Mouse (Mus musculus) adrenal gland, adult 2 months (tissue): ENCODE data around the gene Ppa2. TPM values are rescaled to one million over a fixed set of nuclear protein-coding genes. Genes with fewer than 3 reads are reported as not detected.

Experiments
- DNase-seq: peaks from one replicate; pipeline ENCODE4 v3.0.0; 2021
- long read RNA-seq: library from polyadenylated mRNA; stranded (forward); transcript quantifications from one replicate; pipeline ENCODE4 v2.0.0, GENCODE M21; 2021
- polyA plus RNA-seq: library from polyadenylated mRNA; depleted of rRNA; stranded (reverse); fragments of >200 nt; gene quantifications from 2 replicates; pipeline ENCODE4 v1.2.3, GENCODE M21; 2012; rRNA removed
- total RNA-seq, 2 experiments: library from RNA; stranded (reverse); gene quantifications; 2 replicates each; pipeline ENCODE4 v1.2.3; 2021

Gene Ppa2
- total RNA-seq (10 to 100 TPM; 55.8 to 71.8 TPM), polyA plus RNA-seq (204 and 213 TPM in 2 replicates)
- long read RNA-seq, transcript Ppa2-201 (12 exons, 1,226 nt) = major isoform, 59 of 65 reads
- long read RNA-seq, partial matches to known transcripts = 0 of 65 reads
- long read RNA-seq, other reads (novel, unspliced or antisense) = 2 of 65 reads

DNA sequence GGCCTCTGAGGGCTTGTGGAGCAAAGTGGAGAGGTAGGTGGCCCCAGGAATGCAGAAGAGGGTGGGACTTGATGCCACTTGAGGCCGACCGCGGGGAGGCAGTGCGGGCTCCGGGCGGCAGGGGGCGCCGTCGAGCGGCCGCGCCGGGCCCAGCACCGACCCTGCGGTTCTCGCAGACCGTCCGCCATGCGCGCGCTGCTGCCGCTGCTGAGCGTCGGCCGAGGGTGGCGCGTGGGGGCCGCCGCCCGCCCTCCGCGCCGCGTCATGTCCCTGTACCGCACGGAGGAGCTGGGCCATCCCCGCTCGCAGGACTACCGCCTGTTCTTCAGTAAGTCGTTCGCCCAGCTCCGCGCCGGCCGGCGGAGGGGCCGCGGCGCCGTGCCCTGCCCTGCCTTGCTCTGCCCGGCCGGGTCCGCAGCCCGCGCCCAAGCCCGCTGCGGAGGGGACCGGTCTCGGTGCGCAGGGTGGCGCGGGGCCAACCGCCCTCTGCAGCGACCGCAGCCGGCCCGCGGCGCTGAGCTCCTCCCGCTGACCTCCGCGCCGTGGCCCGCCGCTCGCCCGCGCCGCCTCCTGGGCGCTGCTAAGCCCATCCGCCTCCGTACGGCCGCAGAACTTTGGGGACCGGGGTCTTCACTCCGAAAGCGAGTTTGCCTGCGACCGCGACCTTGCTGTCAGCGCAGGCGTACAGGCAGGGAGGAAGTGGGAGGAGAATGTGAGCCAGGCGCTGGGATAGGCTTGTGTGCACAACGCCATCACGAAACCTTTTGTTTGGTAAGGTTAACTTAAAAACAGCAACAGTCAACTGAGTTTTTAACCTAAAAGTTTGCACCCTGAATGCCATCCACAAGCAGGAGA, at the start of gene Ppa2:
Gene Ppa2 (plus strand): TSS at position 157 of the 855 bp plus-strand sequence.
- DNase-seq = peak; percentile 91

GRCm38 (mm10) chr3:133271887-133272286, 38.0 kb upstream of the Ppa2 start:
- peak; percentile 66 for DNase-seq

DNA sequence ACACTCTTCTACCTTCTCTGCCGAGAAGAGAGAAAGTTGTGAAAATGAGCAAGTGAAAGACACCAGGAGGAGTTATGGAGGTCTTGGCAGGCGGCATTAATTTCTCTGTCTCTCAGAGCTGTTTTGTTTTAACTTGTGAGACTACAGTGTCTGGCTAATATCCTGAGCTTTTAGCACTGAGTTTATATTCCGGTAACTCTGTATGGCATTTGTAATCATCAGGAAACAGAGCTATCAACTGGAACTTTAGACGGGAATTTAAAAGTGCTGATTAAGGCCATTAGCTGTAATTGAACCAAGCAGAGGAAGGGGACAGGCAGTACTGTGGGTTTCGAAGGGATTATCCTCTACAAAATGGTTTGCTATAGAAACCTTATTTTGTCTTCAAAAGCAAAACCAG, 25.3 kb upstream of the Ppa2 start:
- DNase-seq = no peak

GRCm38 (mm10) chr3:133288795-133289194, 21.1 kb upstream of the Ppa2 start:
- DNase-seq = no peak

- DNase-seq = no peak
Measured at GRCm38 (mm10) chr3:133304328-133304727, 5.6 kb upstream of the Ppa2 start.

GRCm38 (mm10) chr3:133308361-133308760, 1.5 kb upstream of the Ppa2 start:
- no peak for DNase-seq

DNA sequence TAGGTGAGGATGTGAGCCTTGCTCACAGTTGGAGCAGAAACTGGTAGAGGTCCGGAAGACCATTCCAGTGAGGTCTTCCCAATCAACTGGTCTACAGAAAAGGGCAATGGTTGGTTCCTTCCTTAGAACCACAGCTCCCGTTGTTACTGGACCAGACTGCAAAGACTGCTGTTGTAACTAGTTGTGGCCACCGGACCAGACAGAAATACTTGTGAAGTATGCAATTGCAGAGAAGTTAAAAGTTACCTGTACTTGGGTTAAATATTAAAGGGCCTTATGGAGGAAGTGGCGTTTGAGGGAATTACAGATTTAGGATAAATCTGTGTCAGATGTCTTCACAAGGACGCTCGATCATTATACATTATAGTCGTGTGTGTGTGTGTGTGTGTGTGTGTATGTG, 551 bp upstream of the Ppa2 start:
- DNase-seq = no peak

GRCm38 (mm10) chr3:133310809-133311179, 884 bp downstream of the Ppa2 start:
- no peak for DNase-seq

DNA sequence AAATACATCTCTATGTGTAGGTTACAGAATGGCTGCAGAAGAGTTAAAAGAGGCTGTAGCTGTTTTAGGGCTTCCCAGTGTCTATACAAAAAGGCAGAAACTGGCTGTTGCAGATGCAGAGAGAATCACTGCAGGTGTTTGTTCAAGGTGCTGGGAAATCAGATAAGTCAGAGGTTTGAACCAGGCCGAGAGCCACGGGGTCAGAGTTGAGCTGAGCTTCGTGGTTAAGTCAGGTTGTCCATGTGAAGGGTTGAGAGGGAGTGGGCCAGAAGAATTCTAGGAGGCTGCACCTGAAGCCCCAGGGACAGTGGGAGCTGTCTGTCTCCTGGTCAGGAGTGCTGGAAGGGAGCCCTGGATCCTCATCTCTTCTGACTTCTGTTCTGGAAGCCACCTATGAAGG, 2.4 kb downstream of the Ppa2 start:
- no peak for DNase-seq

- no peak for DNase-seq
Measured at GRCm38 (mm10) chr3:133312850-133313249, 2.9 kb downstream of the Ppa2 start.

DNA sequence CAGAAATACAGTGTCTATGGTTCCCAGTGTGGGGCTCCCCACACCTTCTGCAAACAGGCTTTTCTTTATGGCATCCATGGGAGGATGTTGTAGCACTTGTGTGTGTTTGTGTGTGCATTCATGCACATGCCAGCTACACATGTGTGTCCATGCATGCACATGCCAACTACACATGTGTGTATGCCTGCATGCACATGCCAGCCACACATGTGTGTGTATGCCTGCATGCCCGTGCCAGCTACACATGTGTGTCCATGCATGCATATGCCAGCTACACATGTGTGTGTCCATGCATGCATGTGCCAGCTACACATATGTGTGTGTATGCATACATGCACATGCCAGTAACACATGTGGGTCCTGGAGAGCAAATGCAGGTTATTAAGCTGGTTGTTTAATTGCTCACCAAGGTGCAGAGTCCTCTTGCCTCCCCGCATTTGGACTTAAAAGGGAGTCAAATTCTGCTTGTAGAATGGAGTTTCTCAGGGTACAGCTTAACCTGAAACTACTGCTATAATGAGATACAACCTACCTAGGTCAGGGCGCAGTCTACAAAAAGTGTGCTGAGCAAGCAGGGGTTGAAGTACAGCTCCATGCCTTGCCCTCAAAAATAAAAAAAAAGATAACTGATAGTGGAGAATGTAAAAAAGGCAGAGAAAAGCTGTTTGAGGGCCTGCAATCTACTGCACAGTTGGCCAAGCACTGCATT, 3.7 kb downstream of the Ppa2 start:
- no peak for DNase-seq

- DNase-seq = peak; percentile 71
Measured at GRCm38 (mm10) chr3:133314475-133314874, 4.6 kb downstream of the Ppa2 start.

DNA sequence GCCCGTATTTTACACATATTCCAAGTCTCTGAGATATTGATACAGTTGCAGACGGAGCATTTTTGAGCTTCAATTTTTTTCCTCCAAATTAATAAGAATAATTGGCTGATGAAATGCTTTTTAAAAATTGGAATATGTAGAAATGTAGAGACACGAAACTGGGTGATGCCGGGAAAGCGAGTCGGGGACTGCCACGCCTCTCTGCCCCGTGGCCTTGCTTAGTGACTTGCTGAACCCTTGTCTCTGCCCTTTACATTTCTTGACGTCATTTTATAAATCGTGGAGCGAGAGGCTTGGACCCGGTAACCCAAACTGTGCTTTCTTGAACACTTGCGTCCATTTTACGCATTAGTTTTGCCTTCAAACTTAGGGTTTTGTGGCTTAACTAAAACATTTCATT, 5.1 kb downstream of the Ppa2 start:
- no peak for DNase-seq

GRCm38 (mm10) chr3:133315647-133316046, 5.7 kb downstream of the Ppa2 start:
- no peak for DNase-seq

GRCm38 (mm10) chr3:133317845-133318244, 7.9 kb downstream of the Ppa2 start:
- DNase-seq = no peak

- no peak for DNase-seq
Measured at GRCm38 (mm10) chr3:133318596-133318995, 8.7 kb downstream of the Ppa2 start.

DNA sequence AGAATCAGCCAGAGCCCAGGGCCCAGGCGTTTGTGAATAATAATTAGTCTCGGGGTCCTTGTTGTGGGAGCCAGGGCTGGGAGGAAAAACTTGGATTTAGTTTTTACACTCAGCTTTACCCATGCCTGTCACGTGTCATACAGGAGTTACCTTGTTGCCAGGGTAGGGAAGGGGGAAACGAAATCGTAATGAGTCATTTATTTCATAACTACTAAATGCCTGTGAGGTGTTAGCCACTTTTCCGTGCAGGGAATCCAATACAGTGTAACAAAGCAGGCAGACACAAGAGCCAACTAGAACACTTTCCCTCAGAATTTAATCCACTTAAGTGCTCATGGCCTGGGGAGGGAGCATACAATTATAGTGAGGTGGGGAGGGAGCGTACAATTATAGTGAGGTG, 9.9 kb downstream of the Ppa2 start:
- no peak for DNase-seq

- no peak for DNase-seq
Measured at GRCm38 (mm10) chr3:133320313-133320712, 10.4 kb downstream of the Ppa2 start.

- no peak for DNase-seq
Measured at GRCm38 (mm10) chr3:133321928-133322327, 12.0 kb downstream of the Ppa2 start.

- DNase-seq = no peak
Measured at GRCm38 (mm10) chr3:133322552-133322951, 12.6 kb downstream of the Ppa2 start.

- no peak for DNase-seq
Measured at GRCm38 (mm10) chr3:133325135-133325534, 15.2 kb downstream of the Ppa2 start.

DNA sequence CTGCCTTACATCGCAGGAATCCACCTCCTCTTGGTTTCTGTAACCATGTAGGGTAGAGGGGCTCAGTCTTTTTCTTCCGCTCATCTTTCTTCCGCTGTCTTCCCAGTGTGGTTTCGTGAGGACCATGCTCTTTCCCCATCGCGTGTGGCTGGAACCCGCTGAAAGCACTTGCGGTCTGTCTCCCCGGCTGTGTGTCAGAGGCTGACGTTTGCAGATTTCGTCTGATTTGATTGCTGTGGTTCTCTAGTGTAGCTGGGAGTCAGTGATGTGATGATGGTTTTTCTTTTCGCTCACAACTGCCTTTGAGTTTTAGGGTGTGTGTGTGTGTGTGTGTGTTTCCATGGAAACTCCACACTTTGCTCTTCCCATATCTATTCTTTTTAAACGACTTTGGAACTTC, 18.6 kb downstream of the Ppa2 start:
- no peak for DNase-seq

GRCm38 (mm10) chr3:133329406-133329805, 19.5 kb downstream of the Ppa2 start:
- no peak for DNase-seq
